Mouse (Mus musculus): Measurements from ENCODE around the gene Capn10.

Capn10 gene

DNA sequence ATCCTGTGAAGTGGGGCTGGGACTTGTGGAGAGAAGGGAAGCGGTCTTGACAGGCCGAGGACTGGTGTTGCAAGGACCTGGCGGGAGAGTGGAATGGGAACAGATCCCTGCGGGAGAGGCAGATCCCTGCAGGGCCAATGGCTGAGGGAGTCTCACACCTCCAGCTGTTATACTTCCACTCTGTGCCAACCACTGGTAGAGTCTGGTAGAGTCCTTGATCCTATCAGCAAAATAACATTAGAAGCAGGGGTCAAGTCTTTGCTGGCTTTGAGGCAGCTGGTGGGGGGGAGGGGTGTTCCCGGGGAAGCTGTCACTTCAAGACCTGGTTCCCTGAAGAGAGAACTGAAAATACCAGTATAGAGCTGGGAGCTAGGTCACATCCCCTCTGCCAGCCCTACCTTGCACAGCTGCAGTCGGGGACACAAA is 42.0 kb downstream of the Capn10 start:
- DNase-seq (ENCODE audit: low spot score), result no peak

DNA sequence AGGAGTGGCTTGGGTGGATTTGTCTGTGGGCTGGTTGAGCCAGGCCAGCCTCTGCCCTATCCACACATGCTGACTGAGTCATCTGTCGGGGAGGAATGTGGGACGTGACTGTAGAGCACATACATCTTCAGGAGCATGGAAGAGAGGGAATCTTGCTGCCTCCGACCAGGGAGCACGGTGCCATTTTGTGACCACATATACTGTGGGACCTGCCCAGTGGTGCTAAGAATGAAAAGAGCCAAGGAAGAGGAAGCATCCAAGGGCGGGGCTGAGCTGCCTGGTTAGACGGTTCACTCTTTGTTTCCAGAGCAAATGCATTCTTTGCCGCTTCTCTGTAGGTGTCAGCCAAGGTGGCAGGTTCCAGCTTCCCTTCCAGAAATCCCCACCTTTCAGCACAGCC is 44.5 kb downstream of the Capn10 start:
- DNase-seq (ENCODE audit: low spot score), result no peak

DNA sequence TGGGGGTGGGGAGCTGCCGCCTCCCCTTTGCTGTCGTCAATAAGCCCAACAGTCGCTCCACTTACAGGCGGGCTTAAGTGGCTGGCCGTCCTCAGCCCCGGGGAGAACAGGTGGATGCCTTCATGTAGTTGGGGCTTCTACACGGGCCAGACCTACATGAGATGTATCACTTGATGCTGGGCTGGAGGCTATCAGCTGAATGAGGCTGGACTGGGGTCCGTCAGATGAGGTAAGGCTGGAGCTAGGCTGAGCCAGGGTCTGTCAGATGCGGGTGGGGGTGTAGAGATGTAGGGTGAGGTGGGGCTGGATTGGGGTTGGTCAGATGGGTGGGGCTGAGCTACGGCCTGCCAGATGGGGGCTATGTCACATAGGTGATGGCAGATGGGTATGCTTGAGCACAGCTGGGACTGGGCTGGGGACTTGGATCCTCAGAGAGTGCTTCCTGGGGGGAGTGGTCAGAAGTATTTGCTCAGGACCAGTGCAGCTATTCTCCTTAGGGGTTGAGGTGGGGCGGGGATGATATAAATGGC is 45.0 kb downstream of the Capn10 start:
- DNase-seq (ENCODE audit: low spot score), result no peak

DNA sequence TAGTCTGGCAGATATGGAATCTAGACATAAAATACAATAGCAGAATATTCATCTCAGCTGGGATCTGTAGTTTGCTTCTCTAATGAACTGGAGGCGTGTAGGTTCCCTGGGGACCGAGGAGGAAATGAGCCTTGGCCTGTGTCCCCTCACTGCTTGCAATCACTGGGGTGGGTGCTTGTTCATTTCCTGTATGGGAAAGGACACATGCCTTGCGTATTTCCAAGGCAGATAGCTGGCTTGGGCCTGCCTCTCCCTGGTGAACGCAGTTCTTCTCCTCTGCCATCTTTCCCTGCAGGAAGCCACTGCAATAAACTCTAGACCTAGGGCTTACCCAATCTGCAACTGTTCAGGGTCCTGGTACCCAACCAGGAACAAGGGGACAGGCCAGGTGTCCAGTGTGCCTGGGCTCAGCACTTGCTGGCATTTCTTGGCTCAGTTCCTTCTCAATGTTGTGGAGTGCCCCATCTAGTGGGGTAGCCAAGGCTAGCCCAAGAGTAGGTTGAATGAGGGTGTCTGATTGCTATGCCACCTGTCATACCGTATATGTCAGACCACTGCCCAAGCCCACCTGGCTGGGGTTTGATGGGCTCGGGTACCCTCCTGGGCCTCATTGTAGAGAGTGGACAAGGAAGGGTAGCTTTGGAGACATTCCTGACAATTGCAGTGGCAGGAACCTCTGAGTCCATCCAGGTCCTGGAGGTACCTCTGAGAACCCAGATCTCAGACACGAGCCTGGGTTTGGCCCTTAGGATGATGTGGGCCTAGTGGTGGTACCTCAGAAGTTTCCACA is 47.1 kb downstream of the Capn10 start:
- DNase-seq (ENCODE audit: low spot score), result no peak

DNA sequence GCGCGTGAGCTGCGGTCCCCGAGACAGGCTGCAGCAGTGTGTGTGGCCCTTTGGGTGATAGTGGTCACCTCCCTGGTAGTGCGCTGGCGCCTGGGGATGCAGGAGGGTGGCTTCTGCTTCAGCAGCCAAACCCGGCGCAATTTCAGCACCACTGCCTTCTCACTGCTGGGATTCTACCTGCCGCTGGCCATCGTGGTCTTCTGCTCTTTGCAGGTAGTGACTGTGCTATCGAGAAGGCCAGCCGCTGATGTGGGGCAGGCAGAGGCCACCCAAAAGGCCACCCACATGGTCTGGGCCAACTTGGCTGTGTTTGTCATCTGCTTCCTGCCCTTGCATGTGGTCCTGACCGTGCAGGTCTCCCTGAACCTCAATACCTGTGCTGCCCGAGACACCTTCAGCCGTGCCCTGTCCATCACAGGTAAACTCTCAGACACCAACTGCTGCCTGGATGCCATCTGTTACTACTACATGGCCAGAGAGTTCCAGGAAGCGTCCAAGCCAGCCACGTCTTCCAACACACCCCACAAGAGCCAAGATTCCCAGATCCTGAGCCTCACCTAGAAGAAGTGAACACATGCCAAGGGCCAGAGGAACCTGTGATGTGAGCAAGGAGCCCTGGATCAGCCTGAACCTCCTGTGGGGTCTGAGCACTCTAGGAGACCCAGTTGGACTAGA is 48.9 kb downstream of the Capn10 start:
- DNase-seq (ENCODE audit: low spot score), result no peak

GRCm38 (mm10) chr1:92984999-92985398 is 50.8 kb downstream of the Capn10 start:
- DNase-seq (ENCODE audit: low spot score), result no peak

DNA sequence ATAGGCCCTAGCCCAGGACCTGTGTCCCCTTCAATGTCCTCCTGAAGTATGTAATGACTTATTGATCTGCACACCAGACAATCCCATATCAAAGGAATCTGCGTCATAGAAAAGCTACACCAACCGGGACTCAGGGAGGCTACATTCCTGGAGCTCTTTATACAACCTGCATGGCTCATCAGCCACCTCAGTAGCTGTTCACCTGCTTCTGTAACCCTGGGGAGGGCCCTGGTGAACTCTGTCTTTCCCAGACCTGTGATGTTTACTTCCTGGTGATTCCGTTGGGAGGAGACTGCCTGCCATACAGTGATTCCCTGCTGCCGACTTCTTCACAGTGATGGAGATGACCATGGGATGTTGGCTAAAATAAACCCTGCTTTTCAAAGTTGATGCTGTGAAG is 54.7 kb downstream of the Capn10 start:
- no peak for DNase-seq (ENCODE audit: low spot score)

- no peak for DNase-seq (ENCODE audit: low spot score)
Measured at GRCm38 (mm10) chr1:92989891-92990290, 55.7 kb downstream of the Capn10 start.

- no peak for DNase-seq (ENCODE audit: low spot score)
Measured at GRCm38 (mm10) chr1:92992214-92992855, 58.2 kb downstream of the Capn10 start.

DNA sequence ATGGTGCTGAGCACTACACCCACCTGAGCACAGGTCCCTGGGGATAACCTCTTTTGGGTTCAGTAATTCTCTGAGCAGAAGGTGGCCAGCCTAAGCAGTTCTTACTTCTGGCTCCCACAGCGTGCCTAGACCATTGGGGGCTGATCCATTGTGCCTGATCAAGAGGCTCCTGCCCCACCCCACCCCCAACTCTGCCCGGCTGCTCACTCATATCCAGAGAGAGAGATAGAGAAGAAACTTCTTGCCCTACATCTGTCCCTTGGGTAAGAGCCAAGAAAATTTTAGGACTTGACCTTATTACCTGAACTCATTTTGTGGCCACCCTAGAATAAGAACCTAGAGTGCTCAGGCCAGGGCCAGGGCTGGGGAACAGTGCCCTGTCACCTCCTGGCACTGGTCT is 58.7 kb downstream of the Capn10 start:
- DNase-seq (ENCODE audit: low spot score), result no peak

Data from ovary, postnatal 14 days (tissue).